Mouse (Mus musculus): Measurements from ENCODE around the gene Platr17. TPM values are rescaled to one million over a fixed set of nuclear protein-coding genes. Genes with fewer than 3 reads are reported as not detected.

Gene Platr17
- total and polyA plus RNA-seq, 3 experiments, result not detected

DNA sequence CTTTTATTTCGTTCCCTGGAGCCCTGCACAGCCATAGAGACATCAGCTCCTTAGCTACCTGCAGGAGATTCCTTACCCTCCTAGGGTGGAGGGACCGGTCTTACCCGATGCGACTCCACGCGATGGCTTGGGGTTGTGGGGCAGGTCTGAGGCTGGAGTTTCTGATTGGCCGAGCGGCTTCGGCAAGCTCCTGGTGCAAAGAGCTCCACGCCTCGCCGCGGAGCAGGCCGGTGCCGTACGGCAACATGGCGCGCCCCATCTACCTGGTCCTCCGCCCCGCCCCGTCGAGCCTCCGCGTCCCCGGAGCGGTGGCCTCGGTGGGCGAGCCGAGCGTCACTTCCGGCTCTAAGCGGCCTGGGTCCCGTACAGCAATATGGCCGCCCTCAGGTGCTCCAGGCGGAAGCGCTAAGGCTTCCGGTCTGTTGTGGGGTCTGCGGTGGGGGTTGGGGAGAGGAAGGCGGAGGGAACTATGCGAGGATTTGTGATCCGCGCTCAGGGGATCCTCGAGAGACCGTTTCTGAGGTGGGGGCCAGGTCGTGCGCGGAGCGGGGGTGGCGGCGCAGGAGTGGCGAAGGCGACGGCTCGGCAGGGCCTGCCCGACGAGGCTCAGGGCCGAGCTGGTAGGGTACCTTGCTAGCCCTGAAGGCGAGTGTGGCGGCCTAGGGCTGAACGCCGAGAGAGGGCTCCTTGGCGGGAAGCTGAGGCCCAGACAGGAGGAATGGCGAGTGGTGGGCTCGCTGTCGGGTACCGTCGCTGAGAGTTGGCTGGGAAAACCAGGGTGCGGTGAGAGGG lies 4.3 kb downstream of the Platr17 start, which contains the start of gene Daxx (continued):
- TF ChIP-seq GATA1 (IDR thresholded peaks at IDR 0.05; ENCODE audit: low read depth, low read length), result no peak
- no peak for TF ChIP-seq UBTF (IDR thresholded peaks at IDR 0.05; ENCODE audit: borderline replicate concordance, insufficient read depth, low read depth, low read length)
- peak; percentile 59; the same call in 1 of the 2 replicates for TF ChIP-seq RCOR1 (IDR thresholded peaks at IDR 0.05; ENCODE audit: low read depth, low read length)
- TF ChIP-seq RAD21 (IDR thresholded peaks at IDR 0.05; ENCODE audit: low read depth, low read length), result no peak
- no peak; the same call in 1 of the 2 replicates for TF ChIP-seq TBP (IDR thresholded peaks at IDR 0.05; ENCODE audit: low read depth, low read length)
- peak; percentile 88 for TF ChIP-seq SIN3A (IDR thresholded peaks at IDR 0.05; ENCODE audit: low read length)
- no peak for TF ChIP-seq BHLHE40 (IDR thresholded peaks at IDR 0.05; ENCODE audit: borderline replicate concordance, low read depth, low read length)
- TF ChIP-seq MYB (IDR thresholded peaks at IDR 0.05; ENCODE audit: low read depth, low read length), result no peak
- TF ChIP-seq USF2 (IDR thresholded peaks at IDR 0.05; ENCODE audit: borderline replicate concordance in 1 of 2, insufficient read depth in 1 of 2, low read depth in 1 of 2, low read length in 2 of 2), result no peak

DNA sequence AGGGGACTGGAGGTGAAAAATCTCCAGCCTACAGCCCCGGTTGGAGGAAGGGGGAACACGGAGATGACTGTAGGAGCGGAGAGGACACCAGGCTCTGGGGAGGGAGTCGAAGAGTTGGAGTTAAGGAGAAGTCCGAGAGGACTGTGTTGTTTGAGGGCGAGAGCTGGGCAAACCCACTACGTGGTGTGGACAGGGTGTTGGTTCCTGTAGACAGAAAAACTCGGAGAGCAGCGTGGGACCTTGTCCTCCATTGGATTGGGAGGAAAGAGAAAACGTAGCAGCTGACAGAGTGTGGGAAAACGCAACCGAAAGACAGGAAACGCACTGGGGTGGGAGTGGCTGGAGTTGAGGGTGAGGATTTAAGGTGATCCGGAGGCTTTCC lies 4.9 kb downstream of the Platr17 start:
- H3K9me3 ChIP-seq (replicated peaks; ENCODE audit: insufficient read depth, low read length), result no peaks in the 10 kb centered on the region
- H3K79me2 ChIP-seq (ENCODE audit: control insufficient read depth, insufficient read depth, low read length, poor library complexity), result peaks cover 32% of the 10 kb centered on the region
- DNase-seq (ENCODE audit: low read depth, low spot score), result peak; percentile 75
- peak overlapping the region; percentile 75 for H3K27ac ChIP-seq (ENCODE audit: control insufficient read depth, low read depth, low read length)
- H3K9ac ChIP-seq (ENCODE audit: control insufficient read depth, low read depth, low read length, poor library complexity, severe bottlenecking), result peak overlapping the region; percentile 91
- peak overlapping the region; percentile 76 to 90 for H3K4me3 ChIP-seq (ENCODE audit: control insufficient read depth in 1 of 2, insufficient read depth in 1 of 2, low read depth in 2 of 2, low read length in 2 of 2)
- TF ChIP-seq RAD21 (IDR thresholded peaks at IDR 0.05; ENCODE audit: low read depth, low read length) (no peak), ETS1 (IDR thresholded peaks at IDR 0.05; ENCODE audit: low read depth, low read length) (peak; percentile 67), SIN3A (IDR thresholded peaks at IDR 0.05; ENCODE audit: low read length) (peak; percentile 22; the same call in 1 of the 2 replicates), MYC (IDR thresholded peaks at IDR 0.05; ENCODE audit: low read depth, low read length) (0 out of 2 replicates have a peak, but pooled peaks have one; percentile 41), POLR2A (IDR thresholded peaks at IDR 0.05; ENCODE audit: control insufficient read depth in 1 of 2, insufficient read depth in 1 of 2, low read depth in 1 of 2, low read length in 2 of 2, poor library complexity in 1 of 2) (no peak), MAX (IDR thresholded peaks at IDR 0.05; ENCODE audit: low read length) (peak; percentile 55; the same call in 1 of the 2 replicates), TAL1 (IDR thresholded peaks at IDR 0.05; ENCODE audit: low read length) (no peak), ELF1 (IDR thresholded peaks at IDR 0.05; ENCODE audit: low read depth, low read length) (0 out of 2 replicates have a peak, but pooled peaks have one; percentile 14), TBP (IDR thresholded peaks at IDR 0.05; ENCODE audit: low read depth, low read length) (peak; percentile 43; the same call in 1 of the 2 replicates), NRF1 (IDR thresholded peaks at IDR 0.05; ENCODE audit: insufficient read depth, low read depth, low read length, poor library complexity, severe bottlenecking) (no peak), EP300 (IDR thresholded peaks at IDR 0.05; ENCODE audit: low read depth in 1 of 2, low read length in 2 of 2) (no peak), HCFC1 (IDR thresholded peaks at IDR 0.05; ENCODE audit: low read depth, low read length) (0 out of 2 replicates have a peak, but pooled peaks have one; percentile 22), POLR2AphosphoS5 (IDR thresholded peaks at IDR 0.05; ENCODE audit: borderline replicate concordance, low read depth, low read length) (no peak)
- no peaks in the 10 kb centered on the region for H3K27me3 ChIP-seq (ENCODE audit: control insufficient read depth in 1 of 2, insufficient read depth in 2 of 2, low read length in 2 of 2)
- peaks cover 0 to 14% of the 10 kb centered on the region in 2 experiments; a peak in 2 of 4 replicates for H3K4me1 ChIP-seq (ENCODE audit: control insufficient read depth in 1 of 2, insufficient read depth in 2 of 2, low read length in 2 of 2)
- peaks cover 0 to 13% of the 10 kb centered on the region in 2 experiments for H3K36me3 ChIP-seq (ENCODE audit: control insufficient read depth in 1 of 2, insufficient read depth in 2 of 2, low read length in 2 of 2)
